ENCODE assay signal across 21 mouse cellular contexts in the genomic region with DNA sequence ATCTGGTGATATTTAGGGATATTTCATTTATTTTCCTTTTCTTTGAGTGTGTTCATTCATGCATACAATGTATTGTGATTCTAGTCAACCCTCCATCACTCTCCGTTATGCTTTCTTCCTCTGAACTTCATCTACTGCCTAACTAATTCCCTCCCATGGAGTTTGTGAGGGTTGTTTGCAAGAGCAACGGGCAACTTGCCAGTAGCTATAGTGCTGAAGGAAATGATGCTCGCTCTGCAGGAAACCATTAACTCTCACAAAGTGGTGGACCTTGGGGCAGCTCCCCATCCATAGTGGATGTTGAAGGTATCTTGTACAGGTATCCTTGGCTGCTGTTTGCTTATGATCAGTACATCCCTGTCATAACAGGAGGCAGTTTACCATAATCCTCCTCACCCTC. TPM values are rescaled to one million over a fixed set of nuclear protein-coding genes. Genes with fewer than 3 reads are reported as not detected.
DNase-seq lines count a peak whose midpoint lies in the region; ATAC-seq lines count a peak whose summit lies in the region.
"Had no signal": no experiment of that assay in that cellular context is flagged by ENCODE, and none has a peak within 500 bp of the region (broad histone marks: within the 10 kb centered on the region; RNA-seq: fewer than 3 reads in every experiment).

No protein-coding gene starts in this region.

- no peaks in the 10 kb centered on the region for H3K36me3 ChIP-seq in forebrain, embryonic 11.5 days (ENCODE audit: control insufficient read depth, insufficient read depth, low read length)
- H3K36me3 ChIP-seq in forebrain, embryonic 10.5 days (replicated peaks): no peaks in the 10 kb centered on the region
- no peaks in the 10 kb centered on the region for H3K36me3 ChIP-seq in hindbrain, embryonic 15.5 days
- no peaks in the 10 kb centered on the region for H3K36me3 ChIP-seq in neural tube, embryonic 13.5 days
- H3K36me3 ChIP-seq: limb, embryonic 15.5 days; lung, embryonic 15.5 days had no signal

- H3K27me3 ChIP-seq in forebrain, embryonic 11.5 days (ENCODE audit: control insufficient read depth, insufficient read depth, low read length): no peaks in the 10 kb centered on the region
- H3K27me3 ChIP-seq in forebrain, embryonic 10.5 days (ENCODE audit: poor library complexity, severe bottlenecking): no peaks in the 10 kb centered on the region
- no peaks in the 10 kb centered on the region for H3K27me3 ChIP-seq in hindbrain, embryonic 15.5 days
- peaks cover 5% of the 10 kb centered on the region; the same call in 1 of the 2 replicates for H3K27me3 ChIP-seq in neural tube, embryonic 13.5 days
- H3K27me3 ChIP-seq: limb, embryonic 15.5 days; lung, embryonic 15.5 days had no signal

- H3K4me2 ChIP-seq in forebrain, embryonic 11.5 days (ENCODE audit: low read depth, low read length, severe bottlenecking): no peak overlapping the region
- H3K4me2 ChIP-seq in hindbrain, embryonic 15.5 days: peak overlapping the region; percentile 39
- peak overlapping the region; percentile 35 for H3K4me2 ChIP-seq in neural tube, embryonic 13.5 days
- H3K4me2 ChIP-seq: limb, embryonic 15.5 days; lung, embryonic 15.5 days had no signal

- H3K9me3 ChIP-seq in forebrain, embryonic 11.5 days (ENCODE audit: control insufficient read depth, low read length): no peaks in the 10 kb centered on the region
- H3K9me3 ChIP-seq in forebrain, embryonic 10.5 days: no peaks in the 10 kb centered on the region
- no peaks in the 10 kb centered on the region for H3K9me3 ChIP-seq in hindbrain, embryonic 15.5 days
- H3K9me3 ChIP-seq in neural tube, embryonic 13.5 days: no peaks in the 10 kb centered on the region
- H3K9me3 ChIP-seq: limb, embryonic 15.5 days; lung, embryonic 15.5 days; megakaryocyte, embryonic 14.5 days had no signal

- whole genome bisulfite sequencing in forebrain, embryonic 11.5 days: 60% methylated on average over 3 of the region's 3 CpGs
- WGBS in forebrain, embryonic 10.5 days: 66% methylated on average over 3 of the region's 3 CpGs
- WGBS in hindbrain, embryonic 15.5 days: 21% methylated on average over 3 of the region's 3 CpGs
- 38% methylated on average over 3 of the region's 3 CpGs for WGBS in neural tube, embryonic 13.5 days

- no peak overlapping the region for H3K4me3 ChIP-seq in forebrain, embryonic 11.5 days (ENCODE audit: low read depth, low read length)
- no peak overlapping the region for H3K4me3 ChIP-seq in forebrain, embryonic 10.5 days
- peak overlapping the region; percentile 16 for H3K4me3 ChIP-seq in hindbrain, embryonic 15.5 days
- no peak overlapping the region for H3K4me3 ChIP-seq in neural tube, embryonic 13.5 days
- H3K4me3 ChIP-seq: limb, embryonic 15.5 days; lung, embryonic 15.5 days; megakaryocyte, embryonic 14.5 days had no signal

- H3K9ac ChIP-seq in forebrain, embryonic 11.5 days (ENCODE audit: low read length): no peak overlapping the region
- no peak overlapping the region for H3K9ac ChIP-seq in hindbrain, embryonic 15.5 days
- no peak overlapping the region for H3K9ac ChIP-seq in neural tube, embryonic 13.5 days
- H3K9ac ChIP-seq: limb, embryonic 15.5 days; lung, embryonic 15.5 days had no signal

- peak; percentile 19; the same call in 1 of the 2 replicates for ATAC-seq in forebrain, embryonic 11.5 days (replicated peaks; ENCODE audit: low FRiP score)
- no peak for ATAC-seq in hindbrain, embryonic 15.5 days (ENCODE audit: low FRiP score, low read depth)
- ATAC-seq in neural tube, embryonic 13.5 days (ENCODE audit: low read depth): peak; percentile 10; the same call in 1 of the 2 replicates

- no peak for DNase-seq in forebrain, embryonic 11.5 days (ENCODE audit: low spot score)
- DNase-seq in forebrain, embryonic 10.5 days (ENCODE audit: extremely low spot score, low spot score): no peak
- peak; percentile 46 for DNase-seq in Muller cell, postnatal 12 days (ENCODE audit: inconsistent ontology term)
- DNase-seq in B cell, adult 2 months: no peak
- DNase-seq in thymus, adult 18-20 months: no peak
- no peak for DNase-seq in adrenal gland, postnatal 10 days
- DNase-seq: adrenal gland, postnatal 25 days; cerebellum, postnatal 25 days; gastrocnemius, postnatal 25 days; right cerebral cortex, postnatal 14 days had no signal

- no peak overlapping the region for H3K27ac ChIP-seq in forebrain, embryonic 11.5 days (ENCODE audit: low read depth, low read length)
- H3K27ac ChIP-seq in forebrain, embryonic 10.5 days: no peak overlapping the region
- H3K27ac ChIP-seq in hindbrain, embryonic 15.5 days (replicated peaks): no peak overlapping the region; the same call in 1 of the 2 replicates
- no peak overlapping the region for H3K27ac ChIP-seq in neural tube, embryonic 13.5 days (replicated peaks)
- H3K27ac ChIP-seq: limb, embryonic 15.5 days; lung, embryonic 15.5 days had no signal

- no peaks in the 10 kb centered on the region for H3K4me1 ChIP-seq in forebrain, embryonic 11.5 days (replicated peaks; ENCODE audit: control insufficient read depth, insufficient read depth, low read length)
- H3K4me1 ChIP-seq in forebrain, embryonic 10.5 days: peaks cover 17% of the 10 kb centered on the region
- H3K4me1 ChIP-seq in hindbrain, embryonic 15.5 days (replicated peaks): peaks cover 10% of the 10 kb centered on the region
- peaks cover 18% of the 10 kb centered on the region for H3K4me1 ChIP-seq in neural tube, embryonic 13.5 days (replicated peaks)
- H3K4me1 ChIP-seq: limb, embryonic 15.5 days; megakaryocyte, embryonic 14.5 days had no signal

RNA-seq across cellular contexts. Expression of gene A2ml1, which starts 20.6 kb away (rescaled TPM):
- not detected in 2 replicates for polyA plus RNA-seq in forebrain, embryonic 11.5 days (2014; fragmentation: Nextera tagmentation; extraction: Ambion mirVana)
- not detected in 2 replicates for polyA plus RNA-seq in forebrain, embryonic 10.5 days (2016; fragmentation: Nextera tagmentation; extraction: Ambion mirVana)
- polyA plus RNA-seq in hindbrain, embryonic 15.5 days (2015; fragmentation: Nextera tagmentation; extraction: Ambion mirVana): 2.7 and 3.7 TPM in 2 replicates
- polyA plus RNA-seq in neural tube, embryonic 13.5 days (2015; fragmentation: Nextera tagmentation; extraction: Ambion mirVana): 0.91 and 1.4 TPM in 2 replicates
- total RNA-seq in adrenal gland, postnatal 10 days (2021): 1 to 10 TPM; 1.1 to 1.7 TPM
- total RNA-seq: adrenal gland, postnatal 25 days; gastrocnemius, postnatal 25 days; neutrophil, adult 5-6 weeks had no signal
- polyA plus RNA-seq: embryonic facial prominence, embryonic 11.5 days had no signal

RNA-seq across cellular contexts. Expression of gene Klrb1a, which starts 21.3 kb away (rescaled TPM):
- not detected in 2 replicates for polyA plus RNA-seq in forebrain, embryonic 11.5 days (2014; fragmentation: Nextera tagmentation; extraction: Ambion mirVana)
- polyA plus RNA-seq in forebrain, embryonic 10.5 days (2016; fragmentation: Nextera tagmentation; extraction: Ambion mirVana): not detected in 2 replicates
- polyA plus RNA-seq in hindbrain, embryonic 15.5 days (2015; fragmentation: Nextera tagmentation; extraction: Ambion mirVana): not detected in 2 replicates
- not detected in 2 replicates for polyA plus RNA-seq in neural tube, embryonic 13.5 days (2015; fragmentation: Nextera tagmentation; extraction: Ambion mirVana)
- total RNA-seq in adrenal gland, postnatal 10 days (2021): under 1 TPM in 1 of 2 experiments, not detected in 1; 0.30 TPM
- total RNA-seq: adrenal gland, postnatal 25 days; gastrocnemius, postnatal 25 days; layer of hippocampus, adult 8-10 months; left cerebral cortex, postnatal 10 days; neutrophil, adult 5-6 weeks had no signal
- polyA plus RNA-seq: embryonic facial prominence, embryonic 11.5 days; heart, embryonic 14.5 days; kidney, embryonic 14.5 days; limb, embryonic 15.5 days; lung, embryonic 15.5 days had no signal
